Mouse (Mus musculus): ENCODE measurements around the gene Nr2c1.
A peak's percentile ranks its signal among the peaks of the same experiment; 100 is the strongest.

Nr2c1 gene

GRCm38 (mm10) chr10:94140227-94140931, 7.4 kb upstream of the Nr2c1 start:
- DNase-seq (ENCODE audit: low spot score), result no peak

- no peak for DNase-seq (ENCODE audit: low spot score)
Measured at GRCm38 (mm10) chr10:94142427-94142826, 5.4 kb upstream of the Nr2c1 start.

DNA sequence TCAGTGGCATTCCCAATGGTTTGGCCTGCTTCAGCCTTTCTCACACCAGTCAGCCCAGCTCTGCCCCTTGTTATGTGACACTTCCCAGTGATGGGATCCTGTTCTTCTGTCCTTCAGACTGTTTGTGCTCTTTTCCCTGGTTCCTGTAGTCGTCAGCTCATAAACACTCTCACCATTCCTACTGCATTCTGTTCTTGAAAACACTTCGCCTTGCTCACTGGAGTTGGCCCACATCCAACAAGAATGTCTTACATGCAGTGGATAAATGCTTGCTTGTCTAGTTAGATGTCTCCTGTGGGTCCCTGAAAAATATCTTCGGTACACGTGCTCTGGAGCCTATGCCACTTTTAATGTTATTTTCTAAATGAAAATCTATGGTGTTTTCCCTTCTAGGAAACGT, 3.2 kb upstream of the Nr2c1 start:
- no peak for DNase-seq (ENCODE audit: low spot score)

GRCm38 (mm10) chr10:94147391-94147755, 450 bp upstream of the Nr2c1 start:
- DNase-seq (ENCODE audit: low spot score), result no peak

- DNase-seq (ENCODE audit: low spot score), result no peak
Measured at GRCm38 (mm10) chr10:94151488-94151887, 3.7 kb downstream of the Nr2c1 start.

DNA sequence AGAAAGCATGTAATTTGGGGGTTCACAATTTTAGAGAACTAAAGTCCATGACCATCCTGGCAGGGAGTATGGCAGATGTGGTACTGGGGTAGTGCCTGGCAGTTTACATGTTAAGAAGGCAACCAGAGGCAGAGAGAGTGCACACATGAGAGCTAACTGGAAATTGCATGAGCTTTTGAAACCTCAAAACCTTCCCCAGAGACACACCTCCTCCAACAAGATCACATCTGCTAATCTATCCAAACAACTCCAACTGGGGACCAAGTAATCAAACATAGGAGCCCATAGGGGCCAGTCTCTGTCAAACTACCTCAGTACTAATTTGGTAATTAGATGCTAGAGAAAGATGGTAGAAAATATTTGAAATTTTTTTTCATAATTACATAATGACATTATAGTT, 6.0 kb downstream of the Nr2c1 start:
- DNase-seq (ENCODE audit: low spot score), result no peak

DNA sequence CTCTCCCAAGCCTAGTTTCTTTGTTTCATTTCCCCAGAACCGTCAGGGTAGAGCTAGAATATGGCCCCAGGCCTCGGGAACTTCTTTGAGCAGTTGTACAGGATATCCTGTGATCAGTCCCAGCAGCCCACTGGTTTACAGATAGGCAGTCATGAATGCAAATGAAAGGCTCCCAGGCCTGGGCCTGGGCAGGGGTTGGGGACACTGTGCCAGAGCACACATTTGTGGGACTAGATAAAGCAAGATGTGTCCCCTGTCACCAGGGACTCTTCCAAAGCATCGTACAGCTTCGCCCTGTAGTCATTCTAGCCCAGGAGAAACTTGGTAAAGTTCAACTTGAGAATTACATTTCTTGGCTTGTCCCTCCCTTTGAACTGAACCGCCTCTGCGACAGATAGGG, 11.1 kb downstream of the Nr2c1 start:
- no peak for DNase-seq (ENCODE audit: low spot score)

DNA sequence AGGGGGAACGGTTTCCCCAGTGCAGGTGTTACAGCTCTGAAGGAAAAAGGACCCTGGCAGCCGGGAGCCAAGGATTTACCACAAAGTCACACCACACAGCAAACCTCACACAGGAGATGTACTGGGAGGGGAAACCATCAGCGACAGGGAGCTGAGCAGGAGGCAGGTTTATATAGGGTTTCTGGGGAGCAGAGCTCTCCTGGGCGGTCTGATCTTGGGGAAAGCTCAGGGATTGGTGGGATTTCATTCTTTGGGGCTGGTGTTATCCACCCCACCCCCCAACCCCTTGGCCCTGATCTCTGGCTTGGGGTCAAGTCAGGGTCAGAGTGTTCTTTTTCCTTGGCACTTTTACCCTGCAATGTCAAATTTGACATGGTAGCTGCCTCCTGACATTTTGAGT, 11.6 kb downstream of the Nr2c1 start:
- DNase-seq (ENCODE audit: low spot score), result no peak

DNA sequence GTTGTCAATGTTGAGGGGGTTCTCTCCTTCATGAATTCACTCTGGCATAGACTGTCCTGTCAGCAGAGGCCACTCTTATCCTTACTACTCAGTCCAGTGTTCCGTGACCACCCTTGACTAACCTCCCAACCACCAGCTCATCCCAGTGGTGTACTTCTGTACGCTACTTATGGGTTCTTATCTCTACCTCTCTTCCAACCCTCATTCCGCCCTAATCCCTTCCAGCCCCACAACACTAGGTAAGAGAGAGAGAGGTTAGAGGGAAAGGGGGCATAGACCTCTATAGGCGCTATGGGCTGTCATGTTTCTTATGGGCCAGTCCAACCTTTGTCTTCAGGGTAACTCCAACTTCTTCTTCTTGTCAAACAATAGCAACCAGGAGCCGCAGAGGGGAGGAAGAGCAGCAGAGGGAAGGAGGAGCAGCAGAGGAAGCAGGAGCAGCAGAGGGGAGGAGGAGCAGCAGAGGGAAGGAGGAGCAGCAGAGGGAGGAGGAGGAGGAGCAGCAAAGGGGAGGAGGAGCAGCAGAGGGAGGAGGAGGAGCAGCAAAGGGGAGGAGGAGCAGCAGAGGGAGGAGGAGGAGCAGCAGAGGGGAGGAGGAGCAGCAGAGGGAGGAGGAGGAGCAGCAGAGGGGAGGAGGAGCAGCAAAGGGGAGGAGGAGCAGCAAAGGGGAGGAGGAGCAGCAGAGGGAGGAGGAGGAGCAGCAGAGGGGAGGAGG, 13.4 kb downstream of the Nr2c1 start:
- DNase-seq (ENCODE audit: low spot score), result no peak

GRCm38 (mm10) chr10:94162031-94162430, 14.2 kb downstream of the Nr2c1 start:
- no peak for DNase-seq (ENCODE audit: low spot score)

DNA sequence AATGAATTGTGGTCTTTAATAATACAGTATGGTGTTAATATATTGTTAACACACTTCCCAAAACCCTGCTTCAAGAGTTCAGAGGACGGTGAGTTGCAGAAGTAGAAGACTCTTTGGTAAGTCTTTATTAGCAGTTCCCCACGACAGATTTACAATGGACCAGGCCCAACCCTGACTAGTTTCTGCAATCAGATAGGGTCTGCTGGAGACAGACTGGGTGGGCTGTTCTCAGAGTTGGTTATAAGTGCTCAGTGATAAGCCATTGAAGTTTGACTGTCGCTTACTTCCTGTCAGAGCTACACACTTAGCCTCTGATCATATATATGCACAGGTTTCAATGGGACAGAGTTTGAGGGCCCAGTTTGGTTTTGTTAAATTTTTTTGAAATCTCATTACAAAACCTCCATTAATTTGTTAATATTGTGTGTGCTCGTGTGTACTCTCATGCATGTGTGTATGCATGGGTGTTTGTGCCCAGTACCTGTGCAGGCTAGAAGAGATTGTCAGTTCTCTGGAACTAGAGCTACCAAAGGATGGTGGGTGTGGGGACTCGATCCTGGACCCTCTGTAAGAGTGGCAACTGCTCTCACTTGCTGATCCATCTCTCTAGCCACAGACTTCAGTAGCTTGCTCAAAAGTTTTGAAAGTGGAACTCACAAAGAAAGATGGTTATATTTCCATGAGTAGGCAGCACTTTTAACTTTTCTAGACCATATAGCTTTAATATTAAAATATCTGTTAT, 16.5 kb downstream of the Nr2c1 start:
- no peak for DNase-seq (ENCODE audit: low spot score)

- DNase-seq (ENCODE audit: low spot score), result no peak
Measured at GRCm38 (mm10) chr10:94165426-94165825, 17.6 kb downstream of the Nr2c1 start.

DNA sequence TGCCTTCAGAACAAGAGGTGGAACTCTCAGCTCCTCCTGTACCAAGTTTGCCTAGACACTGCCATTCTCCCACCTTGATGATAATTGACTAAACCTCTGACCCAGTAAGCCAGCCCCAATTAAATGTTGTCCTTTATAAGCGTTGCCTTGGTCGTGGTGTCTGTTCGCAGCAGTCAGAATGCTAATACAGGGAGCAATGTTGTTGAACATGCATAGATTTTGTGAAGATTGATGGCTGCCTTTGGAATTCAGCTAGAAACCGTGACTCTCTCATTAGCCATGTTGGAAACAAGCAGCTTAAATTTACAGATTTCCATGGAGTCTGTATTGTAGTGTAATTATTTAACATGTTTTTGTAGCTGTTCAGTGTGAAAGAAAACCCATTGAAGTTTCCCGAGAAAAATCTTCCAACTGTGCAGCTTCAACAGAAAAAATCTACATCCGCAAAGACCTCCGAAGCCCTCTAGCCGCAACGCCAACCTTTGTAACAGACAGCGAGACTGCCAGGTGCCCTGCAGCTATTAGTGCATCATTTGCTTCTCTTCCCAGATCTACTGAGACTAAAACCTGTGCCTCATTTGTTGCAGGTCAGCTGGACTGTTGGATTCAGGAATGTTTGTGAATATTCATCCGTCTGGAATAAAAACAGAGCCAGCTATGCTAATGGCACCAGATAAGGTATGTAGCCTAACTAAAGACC, 19.4 kb downstream of the Nr2c1 start:
- DNase-seq (ENCODE audit: low spot score), result no peak

GRCm38 (mm10) chr10:94171440-94172130, 23.8 kb downstream of the Nr2c1 start:
- peak; percentile 54 for DNase-seq (ENCODE audit: low spot score)

GRCm38 (mm10) chr10:94172137-94172536, 24.3 kb downstream of the Nr2c1 start:
- DNase-seq (ENCODE audit: low spot score), result no peak

DNA sequence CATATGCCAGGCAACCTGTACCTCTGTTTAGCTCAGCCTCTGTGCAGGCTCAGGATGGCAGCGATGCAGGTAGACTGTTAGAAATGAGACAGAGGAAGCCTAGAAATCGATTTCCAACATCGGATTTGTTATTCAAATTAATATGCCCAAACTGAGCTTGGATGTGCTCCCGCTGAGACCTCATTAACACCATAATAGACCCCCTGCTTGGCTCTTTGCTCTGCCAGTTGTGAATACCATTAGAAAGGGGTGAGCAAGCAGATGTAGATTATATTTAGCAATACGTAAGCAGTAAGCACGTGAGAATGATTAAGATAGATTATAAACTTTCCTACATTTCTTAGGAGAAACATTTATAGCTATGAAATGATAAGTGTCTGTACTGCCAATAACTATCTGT, 24.9 kb downstream of the Nr2c1 start:
- DNase-seq (ENCODE audit: low spot score), result no peak

DNA sequence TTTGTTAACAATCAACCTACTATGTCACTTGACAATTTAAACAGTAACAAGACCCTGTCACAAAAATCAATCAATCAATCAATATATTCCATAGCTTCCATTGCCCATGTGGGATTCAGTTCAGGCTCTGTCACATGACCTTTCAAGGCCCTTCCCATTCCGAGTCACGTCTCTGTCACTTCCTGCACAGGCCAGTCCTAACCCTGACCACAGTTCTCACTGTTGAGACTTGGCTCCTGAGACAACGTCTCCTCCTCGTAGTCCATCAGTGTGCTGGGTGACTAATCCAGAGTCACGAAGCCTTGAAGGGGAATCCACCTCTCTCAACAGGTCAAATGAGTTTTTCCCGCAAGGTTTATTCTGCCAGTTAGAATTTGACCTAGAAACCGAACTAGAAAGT, 26.8 kb downstream of the Nr2c1 start:
- DNase-seq (ENCODE audit: low spot score), result no peak

DNA sequence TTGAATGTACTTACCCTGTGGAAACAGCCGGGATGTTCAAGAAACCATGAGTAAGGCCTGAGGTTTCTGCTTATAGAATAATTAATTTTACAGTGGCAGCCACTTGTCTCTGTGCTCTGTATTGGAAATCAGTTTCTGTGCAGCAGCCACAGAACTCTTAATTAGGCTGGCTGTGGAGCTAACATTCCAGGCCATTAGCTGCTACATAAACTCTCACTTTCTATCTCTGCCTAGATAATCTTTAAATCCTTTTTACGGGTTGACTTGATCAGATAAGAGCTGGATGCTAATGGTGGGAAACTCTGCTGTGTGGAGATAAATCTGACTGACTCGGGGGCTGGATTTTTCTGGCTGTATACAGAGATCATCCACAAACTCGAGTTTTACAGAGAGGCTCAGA, 35.4 kb downstream of the Nr2c1 start:
- no peak for DNase-seq (ENCODE audit: low spot score)

GRCm38 (mm10) chr10:94198482-94199405, 50.9 kb downstream of the Nr2c1 start, which contains the start of gene Ndufa12:
Ndufa12 (plus strand) TSS chr10:94198720.
- peak; percentile 95 for DNase-seq (ENCODE audit: low spot score)

DNA sequence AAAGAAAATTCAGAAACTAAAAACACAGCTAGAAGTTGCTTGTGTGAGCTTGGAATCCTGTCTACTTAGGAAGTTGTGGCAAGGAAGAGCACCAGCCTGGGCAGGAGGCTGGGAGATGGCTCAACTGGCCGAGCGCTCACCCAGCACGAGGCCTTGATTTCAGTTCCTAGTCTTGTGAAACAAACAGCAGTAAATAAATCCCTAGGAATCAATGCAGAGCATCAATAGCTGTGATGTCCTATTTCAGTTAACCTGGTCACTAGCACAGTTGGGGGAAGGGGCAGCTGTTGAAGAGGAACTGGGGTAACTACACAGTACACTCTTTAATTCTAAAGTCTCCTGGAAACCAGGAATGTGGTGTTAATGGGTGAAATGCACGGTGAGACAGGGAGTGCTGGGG, 57.1 kb downstream of the Nr2c1 start:
- no peak for DNase-seq (ENCODE audit: low spot score)

All from yolk sac, embryonic 10.5 days (tissue).